ENCODE assay signal across 18 mouse cellular contexts in genomic region chr12:16872926-16873464, GRCm38 (mm10). TPM values are rescaled to one million over a fixed set of nuclear protein-coding genes. Genes with fewer than 3 reads are reported as not detected.
DNase-seq lines count a peak whose midpoint lies in the region; ATAC-seq and TF ChIP-seq lines count a peak whose summit lies in the region.
"Had no signal": no experiment of that assay in that cellular context is flagged by ENCODE, and none has a peak within 500 bp of the region (broad histone marks: within the 10 kb centered on the region; RNA-seq: fewer than 3 reads in every experiment).

No protein-coding gene starts in this region.

- TF ChIP-seq CTCF in cortical plate, adult 2 months (IDR thresholded peaks at IDR 0.05; ENCODE audit: extremely low read depth, insufficient read depth, low read length), result no peak

- WGBS in heart, embryonic 10.5 days, result 65% methylated on average over 7 of the region's 7 CpGs
- WGBS in midbrain, embryonic 11.5 days, result 90% methylated on average over 7 of the region's 7 CpGs
- 88% methylated on average over 7 of the region's 7 CpGs for WGBS in midbrain, embryonic 14.5 days

- H3K9me3 ChIP-seq in heart, embryonic 10.5 days, result no peaks in the 10 kb centered on the region
- no peaks in the 10 kb centered on the region for H3K9me3 ChIP-seq in midbrain, embryonic 11.5 days (ENCODE audit: control insufficient read depth, low read length)
- no peaks in the 10 kb centered on the region for H3K9me3 ChIP-seq in midbrain, embryonic 14.5 days (ENCODE audit: control insufficient read depth, low read length)
- H3K9me3 ChIP-seq: embryonic facial prominence, embryonic 12.5 days; hindbrain, embryonic 10.5 days; midbrain, embryonic 15.5 days; stomach, embryonic 15.5 days had no signal

- intact Hi-C loops in heart, postnatal 25 days (cut with DNase I), result no loop called here

- no peak overlapping the region for H3K4me3 ChIP-seq in heart, embryonic 10.5 days
- H3K4me3 ChIP-seq in midbrain, embryonic 11.5 days (ENCODE audit: low read depth, low read length), result no peak overlapping the region
- no peak overlapping the region for H3K4me3 ChIP-seq in midbrain, embryonic 14.5 days (replicated peaks; ENCODE audit: low read depth, low read length)
- H3K4me3 ChIP-seq in cortical plate, adult 2 months (ENCODE audit: insufficient read depth, low read length), result no peak overlapping the region
- H3K4me3 ChIP-seq: embryonic facial prominence, embryonic 12.5 days; hindbrain, embryonic 10.5 days; midbrain, embryonic 15.5 days; stomach, embryonic 15.5 days had no signal

- H3K4me1 ChIP-seq in heart, embryonic 10.5 days, result peaks cover 76% of the 10 kb centered on the region
- peaks cover 10% of the 10 kb centered on the region for H3K4me1 ChIP-seq in midbrain, embryonic 11.5 days (ENCODE audit: control insufficient read depth, insufficient read depth, low read length)
- peaks cover 6% of the 10 kb centered on the region; the same call in 1 of the 2 replicates for H3K4me1 ChIP-seq in midbrain, embryonic 14.5 days (ENCODE audit: control insufficient read depth, insufficient read depth, low read length)
- H3K4me1 ChIP-seq in cortical plate, adult 2 months (ENCODE audit: control insufficient read depth, insufficient read depth, low read length), result peaks cover 16% of the 10 kb centered on the region
- H3K4me1 ChIP-seq: midbrain, embryonic 15.5 days had no signal

- no peak overlapping the region for H3K9ac ChIP-seq in midbrain, embryonic 11.5 days (ENCODE audit: low read length)
- no peak overlapping the region for H3K9ac ChIP-seq in midbrain, embryonic 14.5 days (replicated peaks; ENCODE audit: low read length)
- H3K9ac ChIP-seq: embryonic facial prominence, embryonic 12.5 days; forebrain, postnatal 0 days; midbrain, embryonic 15.5 days; stomach, embryonic 15.5 days had no signal

- DNase-seq in heart, embryonic 10.5 days (ENCODE audit: low spot score), result no peak
- no peak for DNase-seq in heart, postnatal 25 days (ENCODE audit: low spot score)
- peak; percentile 61 for DNase-seq in midbrain, embryonic 11.5 days (ENCODE audit: low spot score, missing footprints)
- DNase-seq in midbrain, embryonic 14.5 days, result no peak
- DNase-seq in kidney, adult 9 months, result no peak
- no peak for DNase-seq in thymus, postnatal 14 days
- DNase-seq: adrenal gland, postnatal 36 days; forebrain, postnatal 0 days; kidney, adult 11 months; kidney, postnatal 10 days; left cerebral cortex, postnatal 4 days; liver; right cerebral cortex, postnatal 14 days had no signal

- H3K36me3 ChIP-seq in heart, embryonic 10.5 days, result no peaks in the 10 kb centered on the region
- H3K36me3 ChIP-seq in midbrain, embryonic 11.5 days (ENCODE audit: control insufficient read depth, insufficient read depth, low read length), result no peaks in the 10 kb centered on the region
- no peaks in the 10 kb centered on the region for H3K36me3 ChIP-seq in midbrain, embryonic 14.5 days (ENCODE audit: control insufficient read depth, insufficient read depth, low read length)
- H3K36me3 ChIP-seq: embryonic facial prominence, embryonic 12.5 days; hindbrain, embryonic 10.5 days; midbrain, embryonic 15.5 days; stomach, embryonic 15.5 days had no signal

- peak overlapping the region; percentile 52; the same call in 1 of the 2 replicates for H3K27ac ChIP-seq in heart, embryonic 10.5 days
- H3K27ac ChIP-seq in midbrain, embryonic 11.5 days (ENCODE audit: low read depth, low read length), result no peak overlapping the region
- no peak overlapping the region for H3K27ac ChIP-seq in midbrain, embryonic 14.5 days (replicated peaks; ENCODE audit: low read depth, low read length)
- H3K27ac ChIP-seq in cortical plate, adult 2 months (ENCODE audit: insufficient read depth, low read length), result peak overlapping the region; percentile 58; the same call in 1 of the 2 replicates
- H3K27ac ChIP-seq: embryonic facial prominence, embryonic 12.5 days; hindbrain, embryonic 10.5 days; midbrain, embryonic 15.5 days; stomach, embryonic 15.5 days had no signal

- ATAC-seq in midbrain, embryonic 11.5 days (ENCODE audit: low FRiP score), result no peak
- no peak for ATAC-seq in midbrain, embryonic 14.5 days (ENCODE audit: low FRiP score, low TSS enrichment)
- ATAC-seq: midbrain, embryonic 15.5 days had no signal

- no peak overlapping the region for H3K4me2 ChIP-seq in midbrain, embryonic 11.5 days
- no peak overlapping the region for H3K4me2 ChIP-seq in midbrain, embryonic 14.5 days (ENCODE audit: low read length)
- H3K4me2 ChIP-seq: embryonic facial prominence, embryonic 12.5 days; midbrain, embryonic 15.5 days; stomach, embryonic 15.5 days had no signal

- no peaks in the 10 kb centered on the region for H3K27me3 ChIP-seq in heart, embryonic 10.5 days (ENCODE audit: insufficient read depth, poor library complexity, severe bottlenecking)
- H3K27me3 ChIP-seq in midbrain, embryonic 11.5 days (ENCODE audit: control insufficient read depth, insufficient read depth, low read length), result no peaks in the 10 kb centered on the region
- no peaks in the 10 kb centered on the region for H3K27me3 ChIP-seq in midbrain, embryonic 14.5 days (ENCODE audit: control insufficient read depth, insufficient read depth, low read length)
- H3K27me3 ChIP-seq: embryonic facial prominence, embryonic 12.5 days; midbrain, embryonic 15.5 days; stomach, embryonic 15.5 days had no signal

- TF ChIP-seq POLR2A in cortical plate, adult 2 months (IDR thresholded peaks at IDR 0.05; ENCODE audit: extremely low read depth, insufficient read depth, low read length), result no peak

RNA-seq across cellular contexts. Expression of gene Rock2, which starts 21.7 kb away (rescaled TPM):
- 16.9 and 19.6 TPM in 2 replicates for polyA plus RNA-seq in heart, embryonic 10.5 days (2016; fragmentation: Nextera tagmentation; extraction: Ambion mirVana)
- total RNA-seq in heart, postnatal 25 days (2021), result 10 to 100 TPM; 72.8 to 84.7 TPM
- polyA plus RNA-seq in midbrain, embryonic 11.5 days (2014; fragmentation: Nextera tagmentation; extraction: Ambion mirVana), result 14.4 and 14.9 TPM in 2 replicates
- 17.2 and 17.8 TPM in 2 replicates for polyA plus RNA-seq in midbrain, embryonic 14.5 days (2014; fragmentation: Nextera tagmentation; extraction: Ambion mirVana)
- polyA plus RNA-seq in cortical plate, adult 2 months (2012; rRNA removed), result 48.3 and 49.0 TPM in 2 replicates

Comparison
In these comparisons a context has a peak if more than half of its experiments do, and no peak if none do; other contexts are left out.
1. H3K27ac ChIP-seq: peak in heart, embryonic 10.5 days (single experiment) and cortical plate, adult 2 months (single experiment); none in midbrain, embryonic 11.5 days (single experiment) and midbrain, embryonic 14.5 days (single experiment).